Mouse (Mus musculus) embryo, embryonic 10 days (tissue): ENCODE data around the gene Gpr21.
"Not testable (repeated sequence)": the region's sequence is repeated elsewhere in the genome, so short reads cannot be mapped to it uniquely, and the experiment has no call there.

ENCODE experiments used
- DNase-seq: peaks from one replicate; pipeline ENCODE4 v3.0.0-alpha.2; 2015; ENCODE audit warnings: low spot score

The Gpr21 gene

DNA sequence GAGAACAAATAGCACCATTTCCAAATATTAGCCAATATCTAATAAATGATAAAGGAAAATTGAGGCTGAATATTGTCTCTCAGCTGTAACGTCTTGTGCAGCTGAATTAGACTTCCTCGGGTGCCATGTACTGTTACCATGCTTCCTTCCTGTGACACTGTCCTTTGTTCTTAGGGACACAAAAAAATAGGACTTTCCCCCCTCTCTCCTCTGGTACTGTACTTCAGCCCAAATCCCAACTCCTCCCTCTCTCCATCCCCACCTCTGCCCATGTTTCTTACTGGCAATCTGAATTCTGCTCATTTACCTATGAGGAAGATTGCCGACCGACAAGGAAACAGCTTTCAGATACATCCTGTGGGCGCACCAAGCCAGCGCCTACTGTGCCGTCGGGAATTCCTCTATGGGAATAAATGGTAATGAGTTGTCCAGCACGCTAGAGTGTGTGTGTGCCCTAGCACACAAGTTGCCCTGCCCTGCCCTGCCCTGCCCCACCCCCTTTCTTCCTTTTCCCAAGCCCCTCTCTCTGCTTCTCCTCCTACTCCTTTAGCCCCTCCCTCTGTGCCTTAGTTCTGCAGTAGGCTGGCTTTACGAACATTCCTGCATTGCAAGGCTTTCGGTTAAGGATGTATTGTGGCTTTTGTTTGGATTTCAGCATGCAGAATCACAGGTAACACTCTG, at the start of gene Gpr21:
Gene Gpr21, plus strand, starts transcription at position 303 of the 681 bp plus-strand sequence.
- DNase-seq = peak; percentile 49

DNA sequence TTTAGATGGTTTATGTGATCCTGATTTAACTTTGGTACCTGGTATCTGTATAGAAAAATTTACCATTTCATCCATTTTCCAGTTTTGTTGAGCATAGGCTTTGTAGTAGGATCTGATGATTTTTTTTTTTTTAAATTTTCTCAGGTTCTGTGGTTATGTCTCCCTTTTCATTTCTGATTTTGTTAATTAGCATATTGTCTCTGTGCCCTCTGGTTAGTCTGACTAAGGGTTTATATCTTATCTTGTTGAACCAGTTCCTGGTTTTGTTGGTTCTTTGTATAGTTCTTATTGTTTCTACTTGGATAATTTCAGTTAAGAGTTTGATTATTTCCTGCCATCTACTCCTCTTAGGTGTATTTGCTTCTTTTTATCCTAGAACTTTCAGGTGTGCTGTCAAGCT, 36.6 kb upstream of the Gpr21 start:
- no peak for DNase-seq

DNA sequence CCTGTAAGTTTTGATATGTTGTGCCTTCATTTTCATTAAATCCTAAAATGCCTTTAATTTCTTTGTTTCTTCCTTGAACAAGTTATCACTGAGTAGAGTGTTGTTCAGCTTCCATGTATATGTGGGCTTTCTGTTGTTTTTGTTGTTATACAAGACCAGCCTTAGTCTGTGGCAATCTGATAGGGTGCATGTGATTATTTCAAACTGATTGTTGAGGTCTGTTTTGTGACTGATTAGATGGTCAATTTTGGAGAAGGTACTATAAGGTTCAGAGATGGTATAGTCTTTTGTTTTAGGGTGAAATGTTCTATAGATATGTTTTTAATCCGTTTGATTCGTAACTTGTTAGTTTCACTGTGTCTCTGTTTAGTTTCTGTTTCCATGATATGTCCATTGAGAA, 36.1 kb upstream of the Gpr21 start:
- no peak for DNase-seq

DNA sequence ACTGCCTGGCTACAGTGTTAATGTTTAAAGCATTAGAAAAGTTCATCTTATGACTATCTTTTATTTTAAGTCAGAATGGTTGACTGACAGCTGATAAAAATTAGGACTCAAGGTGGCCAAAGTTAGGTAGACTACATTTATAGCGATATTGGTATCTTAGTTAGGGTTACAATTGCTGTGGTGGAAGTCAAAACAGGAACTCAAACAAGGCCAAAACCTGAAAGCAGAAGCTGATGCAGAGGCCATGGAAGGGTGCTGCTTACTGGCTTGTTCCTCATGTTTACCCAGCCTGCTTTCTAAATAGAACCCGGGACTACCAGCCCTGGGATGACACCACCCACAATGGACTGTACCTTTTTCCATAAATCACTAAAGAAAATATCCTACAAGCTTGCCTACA, 32.0 kb upstream of the Gpr21 start:
- DNase-seq = no peak

DNA sequence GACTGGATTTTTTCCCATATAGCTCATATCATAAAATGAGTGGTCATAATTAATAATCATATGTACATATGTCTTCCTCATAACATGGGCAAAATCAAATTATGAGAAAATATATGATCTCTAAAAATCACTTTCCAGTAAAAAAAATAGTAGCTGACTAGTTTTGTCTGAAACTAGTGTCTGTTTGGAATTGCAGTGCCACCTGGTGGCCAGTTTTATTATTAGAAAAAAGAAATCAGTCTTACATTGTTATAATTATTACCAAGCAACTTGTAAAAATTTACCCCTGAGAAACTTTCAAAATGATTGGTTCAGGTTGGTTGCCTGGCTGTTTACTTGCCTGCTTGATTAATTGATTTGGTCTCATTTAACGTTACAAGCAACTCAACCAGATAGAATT, 30.8 kb upstream of the Gpr21 start:
- no peak for DNase-seq

DNA sequence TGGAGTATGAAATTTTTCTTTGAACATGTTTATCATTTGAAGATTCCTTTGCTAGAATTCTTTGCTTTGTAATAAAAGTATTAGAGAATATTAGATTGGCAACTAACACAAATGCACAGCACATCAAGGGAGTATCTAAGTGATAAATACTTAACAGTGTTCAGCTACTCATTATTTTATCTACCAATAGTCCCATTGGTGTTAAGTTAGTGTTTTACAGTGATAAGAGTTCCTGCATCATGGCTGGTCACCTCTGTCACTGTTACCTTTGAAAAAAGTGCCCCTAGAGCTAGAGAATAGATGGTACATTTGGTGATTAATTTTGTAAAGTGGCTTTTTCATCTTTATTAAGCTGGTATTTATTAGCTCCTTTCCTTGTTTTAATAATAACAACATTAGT, 29.7 kb upstream of the Gpr21 start:
- DNase-seq = no peak

DNA sequence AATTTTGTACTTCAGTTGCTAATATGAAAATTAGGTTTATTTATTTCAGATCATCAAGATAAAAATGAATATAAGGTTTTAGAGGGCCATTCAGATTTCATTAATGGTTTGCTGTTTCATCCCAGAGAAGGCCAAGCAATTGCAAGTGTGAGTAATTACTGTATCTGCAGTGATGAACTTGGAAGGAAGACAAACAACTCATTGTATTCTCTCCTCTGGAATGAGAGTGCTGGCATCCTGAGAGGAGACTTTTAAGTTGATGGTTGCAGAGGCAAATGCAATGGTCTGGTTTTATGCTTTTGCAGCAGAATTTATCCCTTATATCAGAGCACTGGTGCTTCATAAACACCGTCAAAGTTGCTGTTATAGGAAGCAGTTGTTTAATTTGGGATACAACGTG, 27.2 kb upstream of the Gpr21 start:
- DNase-seq = no peak

DNA sequence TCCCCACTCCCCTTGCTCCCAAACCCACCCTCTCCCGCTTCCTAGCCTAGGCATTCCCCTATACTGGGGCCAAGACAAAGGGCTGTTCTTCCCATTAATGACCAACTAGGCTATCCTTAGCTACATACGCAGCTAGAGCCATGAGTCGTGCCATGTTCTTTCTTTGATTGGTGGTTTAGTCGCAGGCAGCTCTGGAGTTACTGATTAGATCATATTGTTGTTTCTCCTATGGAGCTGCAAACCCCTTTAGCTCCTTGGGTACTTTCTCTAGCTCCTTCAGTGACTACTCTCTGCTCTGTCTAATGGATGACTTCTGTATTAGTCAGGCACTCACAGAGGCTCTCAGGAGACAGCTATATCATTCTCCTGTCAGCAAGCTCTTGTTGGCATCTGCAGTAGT, 18.8 kb upstream of the Gpr21 start:
- no peak for DNase-seq

DNA sequence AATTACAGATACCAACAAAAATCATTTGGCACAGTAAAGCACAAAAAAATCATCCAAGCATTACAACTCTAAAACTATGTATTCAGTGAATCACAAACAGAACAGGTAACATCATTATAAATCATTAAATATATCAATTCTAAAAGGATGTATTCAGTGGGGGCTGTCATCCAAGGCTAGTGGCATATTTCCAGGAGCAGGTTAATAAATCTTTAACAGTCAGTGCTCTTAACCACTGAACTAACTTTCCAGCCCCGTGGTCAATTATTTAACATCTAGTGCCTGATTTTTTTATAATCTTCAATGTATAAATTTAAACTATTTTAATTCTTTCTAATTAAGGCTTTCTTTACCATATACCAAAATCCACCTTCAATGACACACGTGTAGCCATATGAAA, 10.3 kb upstream of the Gpr21 start:
- not testable (repeated sequence) for DNase-seq

DNA sequence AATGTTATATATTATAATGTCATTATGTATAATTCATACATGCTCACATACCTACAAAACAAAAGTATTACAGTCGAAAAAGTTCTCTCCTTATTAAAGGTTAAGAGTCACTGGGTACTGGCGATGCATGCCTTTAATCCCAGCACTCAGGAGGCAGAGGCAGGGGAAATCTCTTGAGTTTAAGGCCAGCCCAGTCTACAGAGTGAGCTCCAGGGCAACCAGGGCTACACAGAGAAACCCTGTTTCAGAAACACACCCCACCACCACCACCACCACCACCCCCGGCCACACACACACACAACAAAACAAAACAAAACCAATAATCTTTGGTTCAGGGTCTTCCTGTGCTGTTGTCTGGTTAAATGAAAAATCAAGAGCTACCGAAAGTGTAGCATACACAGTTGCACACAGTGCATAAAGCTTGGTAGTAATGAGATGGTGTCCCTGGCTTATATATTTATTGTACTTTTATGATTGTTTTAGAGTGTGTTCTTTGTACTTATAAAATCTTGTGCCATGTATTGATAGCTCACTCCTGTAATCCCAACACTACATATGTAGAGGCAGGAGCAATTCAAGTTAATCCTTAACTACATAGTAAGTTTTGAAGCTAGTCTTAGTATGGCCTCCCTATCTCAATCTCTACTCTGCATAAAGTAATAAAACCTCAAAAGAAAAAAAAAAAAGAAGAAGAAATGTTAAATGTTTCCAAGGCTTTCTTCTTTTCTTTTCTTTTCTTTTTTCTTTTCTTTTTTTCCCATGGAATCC, 4.8 kb upstream of the Gpr21 start:
- no peak for DNase-seq

DNA sequence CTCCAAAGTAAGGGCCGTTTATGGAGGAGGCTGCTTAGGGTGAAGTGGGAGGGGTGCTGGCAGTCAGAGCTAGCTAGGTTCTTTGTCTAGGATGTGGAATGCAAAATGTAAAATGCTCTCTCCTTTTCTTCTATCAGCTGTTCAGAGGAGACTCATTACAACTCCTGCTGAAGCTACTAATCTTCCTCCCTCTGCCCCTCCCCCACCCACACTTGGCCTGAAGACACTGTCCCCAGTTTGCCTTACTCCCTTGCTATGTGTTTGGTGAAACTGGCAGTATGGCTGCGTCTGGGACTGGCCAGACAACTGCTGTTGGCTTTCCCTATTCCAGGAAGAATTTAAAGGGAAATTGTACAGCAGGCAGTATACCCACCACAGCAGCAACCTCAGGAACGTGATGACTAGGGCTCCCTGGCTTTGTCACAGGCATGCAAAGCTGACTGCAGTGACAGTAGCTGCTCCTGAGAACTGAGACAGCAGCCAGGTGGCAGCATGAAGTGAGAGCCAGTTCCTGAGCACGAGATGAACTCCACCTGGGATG, 860 bp downstream of the Gpr21 start:
- DNase-seq = no peak

DNA sequence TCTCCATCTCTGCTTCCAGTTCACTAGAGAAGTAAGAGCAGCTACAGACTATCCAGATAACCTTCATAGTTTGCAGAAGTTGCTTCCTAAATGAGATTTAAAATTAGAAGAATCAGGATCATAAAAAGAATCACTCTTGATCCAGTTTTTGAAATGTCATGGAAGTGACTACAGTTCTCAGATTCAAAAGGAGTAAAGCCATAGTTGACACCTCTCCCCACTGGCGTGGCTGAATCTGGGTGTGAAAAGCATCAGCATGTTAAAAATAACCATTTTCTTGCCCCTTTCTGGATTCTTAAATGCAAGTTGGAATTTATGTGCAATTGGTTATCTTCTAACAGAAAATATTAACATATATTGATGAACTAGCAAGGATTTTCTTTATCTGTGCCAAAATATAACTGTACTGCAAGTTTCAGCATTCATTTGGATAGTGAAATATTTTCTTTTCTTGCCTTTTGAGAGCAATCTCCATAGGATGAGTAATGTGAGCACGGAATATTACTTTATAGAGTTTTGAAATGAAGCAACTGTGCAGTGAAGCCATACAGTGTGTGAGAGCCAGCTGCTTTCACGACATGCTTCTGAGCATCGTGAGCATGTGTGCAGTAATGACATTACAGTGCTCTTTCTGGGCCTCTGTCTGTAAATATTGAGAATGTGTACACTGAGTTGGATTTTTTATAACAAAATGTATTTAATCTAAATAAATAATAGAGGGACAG, 2.6 kb downstream of the Gpr21 start:
- DNase-seq = no peak

DNA sequence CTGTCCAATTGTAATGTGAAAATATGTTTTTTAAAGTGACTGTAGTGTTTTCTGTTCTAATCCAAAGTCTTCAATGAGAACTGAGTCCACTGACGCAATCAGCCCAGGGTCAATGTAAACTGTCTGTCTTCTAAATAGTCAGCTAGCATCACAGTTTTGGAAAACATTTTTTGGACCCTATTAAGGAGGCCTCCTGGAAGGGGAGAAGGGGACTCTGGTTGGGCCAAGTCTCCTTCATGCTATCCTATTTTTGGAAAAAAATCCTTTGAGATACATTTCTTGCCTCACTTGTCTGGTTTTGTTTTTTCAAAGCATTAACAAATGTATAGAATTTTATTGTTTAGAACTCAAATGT, 3.1 kb downstream of the Gpr21 start:
- no peak for DNase-seq

DNA sequence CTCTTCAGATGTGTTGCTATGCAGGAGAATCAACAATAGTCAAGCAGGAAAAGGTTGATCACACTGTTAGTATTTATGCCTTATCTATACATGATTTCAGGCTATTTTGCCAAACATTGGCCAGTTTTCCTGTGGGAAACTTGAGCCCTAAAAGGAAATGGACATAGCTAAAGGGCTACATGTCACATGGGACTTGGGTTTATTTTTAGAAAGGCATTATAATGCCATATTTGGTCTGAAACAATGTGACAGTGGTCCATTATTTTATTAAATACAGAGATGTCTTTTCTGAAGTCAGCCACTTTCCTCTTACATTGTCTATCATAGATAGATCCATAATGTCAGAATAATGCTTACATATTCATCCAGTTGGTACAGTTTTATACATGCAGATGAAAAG, 11.5 kb downstream of the Gpr21 start:
- no peak for DNase-seq

DNA sequence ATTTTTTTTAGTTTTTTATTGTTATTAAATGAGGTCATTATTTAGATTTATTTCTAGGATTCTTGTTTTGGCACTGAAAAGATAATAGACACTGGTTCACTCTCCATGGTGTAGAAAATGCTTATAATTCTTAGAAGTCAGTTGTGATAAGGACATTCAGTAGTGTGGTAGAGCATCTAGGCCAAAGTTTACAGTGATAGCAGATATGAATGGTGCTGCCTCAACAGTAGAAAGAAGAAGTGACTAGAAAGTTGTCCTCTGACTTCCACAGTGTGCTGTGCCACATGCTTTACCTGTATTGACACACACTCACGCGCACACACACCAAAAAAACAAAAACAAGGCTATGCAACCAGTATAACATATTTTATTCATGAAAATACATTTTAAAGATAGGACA, 13.3 kb downstream of the Gpr21 start:
- no peak for DNase-seq

DNA sequence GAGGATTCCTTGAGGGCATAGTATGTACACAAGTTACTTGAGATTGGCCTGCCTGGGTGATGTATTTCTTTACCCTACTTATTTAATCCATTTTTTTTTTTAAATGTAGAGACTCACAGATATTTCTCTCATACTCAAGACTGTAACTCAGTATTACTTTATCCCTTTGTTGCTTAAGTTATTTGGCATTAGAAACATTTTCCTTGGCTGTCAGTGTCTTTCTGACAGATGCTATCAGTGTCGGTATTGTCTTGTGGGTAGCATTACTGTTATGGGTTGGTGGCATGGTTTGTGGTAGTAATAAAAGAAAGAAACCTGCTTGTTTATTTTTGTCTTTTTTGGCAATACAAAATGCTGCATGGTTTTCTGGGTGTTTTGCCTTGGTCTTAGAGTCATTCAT, 14.6 kb downstream of the Gpr21 start:
- no peak for DNase-seq

DNA sequence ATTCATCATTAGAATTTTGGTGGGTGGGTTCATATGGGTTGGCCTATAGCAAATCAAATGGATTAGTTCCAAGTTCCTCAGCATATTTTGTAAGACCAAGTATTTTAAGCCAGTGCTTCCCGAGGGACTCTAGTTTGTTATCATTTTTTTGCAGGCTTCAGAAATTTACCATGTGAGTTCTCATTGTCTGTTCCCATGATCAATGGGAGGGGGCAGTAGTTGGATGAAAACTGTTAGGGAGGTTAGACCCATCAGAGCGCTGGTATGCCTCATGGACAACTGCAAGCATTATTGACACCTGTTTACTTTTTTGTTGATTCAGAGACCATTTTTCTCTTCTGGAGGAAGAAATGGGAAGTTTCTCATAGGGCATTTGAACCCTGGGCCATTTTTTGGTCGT, 15.5 kb downstream of the Gpr21 start:
- no peak for DNase-seq

DNA sequence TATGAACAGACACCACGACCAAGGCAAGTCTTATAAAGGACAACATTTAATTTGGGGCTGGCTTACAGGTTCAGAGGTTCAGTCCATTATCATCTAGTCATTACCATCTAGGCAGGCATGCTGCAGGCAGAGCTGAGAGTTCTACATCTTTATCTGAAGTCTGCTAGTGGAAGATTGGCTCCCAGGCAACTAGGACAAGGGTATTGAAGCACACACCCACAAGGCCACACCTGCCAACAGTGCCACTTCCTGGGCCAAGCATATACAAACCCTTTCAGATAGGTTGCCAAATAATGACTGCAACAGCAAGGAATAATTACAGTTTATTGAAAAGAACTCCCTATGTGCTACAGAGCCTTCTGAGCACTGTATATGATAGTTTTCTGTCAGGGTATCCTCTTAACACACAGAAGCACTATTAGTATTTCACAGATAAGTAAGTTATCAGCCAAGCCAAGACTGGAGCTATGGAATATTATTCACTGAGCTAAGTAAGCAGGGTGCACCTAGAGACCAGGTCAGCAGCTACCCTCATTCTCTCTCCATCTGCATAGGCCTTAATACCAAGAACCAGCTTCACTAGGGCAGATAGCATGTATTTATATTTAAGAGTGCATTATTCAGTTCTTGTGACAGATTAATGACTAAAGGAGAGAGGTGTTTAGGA, 33.3 kb downstream of the Gpr21 start:
- no peak for DNase-seq

DNA sequence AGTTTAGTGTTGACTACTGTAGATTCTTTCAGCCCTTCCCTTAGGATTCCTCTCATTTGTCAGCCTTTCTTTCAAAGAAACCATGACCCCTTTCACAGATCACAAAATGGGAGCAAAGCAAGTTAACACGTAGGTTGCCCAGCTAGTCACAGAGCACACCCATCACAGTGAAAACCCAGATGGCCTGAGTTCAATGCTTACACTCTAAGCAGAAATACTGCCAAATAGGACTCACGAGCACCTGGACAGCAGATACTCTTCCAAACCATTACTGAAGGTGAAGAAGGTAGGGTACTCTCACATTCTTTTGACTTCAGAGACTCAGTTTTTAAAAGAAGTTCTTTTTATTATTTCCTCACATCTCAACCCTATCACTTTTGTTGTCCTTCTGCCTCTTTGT, 40.2 kb downstream of the Gpr21 start:
- DNase-seq = no peak

DNA sequence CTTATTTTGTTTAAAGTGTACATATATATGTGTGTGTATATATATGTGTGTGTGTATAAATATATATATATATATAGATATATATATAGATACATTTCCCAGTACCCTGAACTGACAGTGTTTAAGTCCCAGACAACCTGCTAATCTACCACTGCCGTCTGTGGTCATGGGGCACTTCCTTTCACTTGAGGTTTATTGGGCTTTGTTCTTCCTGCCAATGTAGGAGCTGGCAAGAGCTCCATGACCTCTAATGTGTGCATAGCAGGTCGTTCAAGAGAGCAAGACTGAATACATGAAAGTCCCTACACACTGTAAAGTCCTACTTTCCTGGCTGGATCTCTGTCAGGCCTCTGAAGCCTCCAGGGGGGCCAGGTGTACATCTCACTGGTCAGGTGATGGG, 49.4 kb downstream of the Gpr21 start:
- no peak for DNase-seq

DNA sequence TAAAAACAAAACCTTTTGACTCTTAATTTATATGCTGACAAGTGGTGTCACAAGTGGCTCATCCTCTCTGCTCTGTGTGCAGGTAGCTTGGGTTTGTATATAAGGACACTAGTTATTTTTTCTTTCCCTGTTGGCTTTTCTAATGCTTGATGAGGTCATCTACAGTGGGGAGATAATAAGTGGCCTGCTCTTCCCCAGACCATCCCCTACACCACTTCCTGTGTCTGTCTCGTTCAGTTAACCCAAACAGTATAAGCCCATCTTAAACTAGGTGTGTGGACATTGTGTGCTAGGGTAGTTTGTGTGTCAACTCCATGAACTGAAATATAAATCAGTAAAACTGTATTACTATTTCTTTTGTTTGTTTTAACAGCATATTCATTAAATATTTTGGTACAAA, 49.9 kb downstream of the Gpr21 start:
- no peak for DNase-seq

DNA sequence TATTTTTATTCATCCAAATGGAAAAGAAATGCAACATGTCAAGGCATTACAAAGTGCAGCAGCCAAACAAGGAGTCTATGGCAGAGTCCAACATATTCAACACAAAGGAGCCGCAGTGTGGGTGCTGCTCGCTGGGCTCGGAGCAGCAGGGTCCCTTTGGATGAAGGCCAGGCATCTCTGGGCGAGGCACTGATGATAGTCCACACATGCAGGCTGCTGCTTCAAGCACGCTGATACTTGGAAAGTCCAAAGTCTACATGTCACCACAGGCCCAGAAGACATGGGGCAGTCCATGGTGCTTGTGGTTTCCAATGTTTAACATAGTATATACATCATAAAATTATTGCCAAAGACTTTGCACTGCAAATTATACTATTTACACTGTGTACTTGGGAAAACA, 53.8 kb downstream of the Gpr21 start:
- DNase-seq = no peak
